Comparison of ENCODE assay signal across 12 mouse cellular contexts in genomic region chr3:68246154-68246553, GRCm38 (mm10).
DNase-seq lines count a peak whose midpoint lies in the region; ATAC-seq and TF ChIP-seq lines count a peak whose summit lies in the region.
"Had no signal": no experiment of that assay in that cellular context is flagged by ENCODE, and none has a peak within 500 bp of the region (broad histone marks: within the 10 kb centered on the region; RNA-seq: fewer than 3 reads in every experiment).

No protein-coding gene starts in this region.

- 42% methylated on average over 4 of the region's 4 CpGs for WGBS in forebrain, embryonic 15.5 days
- WGBS in forebrain, embryonic 12.5 days: 75% methylated on average over 4 of the region's 4 CpGs
- 82% methylated on average over 4 of the region's 4 CpGs for WGBS in midbrain, postnatal 0 days
- 84% methylated on average over 4 of the region's 4 CpGs for WGBS in midbrain, embryonic 13.5 days
- WGBS in forebrain, embryonic 16.5 days: 43% methylated on average over 4 of the region's 4 CpGs
- 52% methylated on average over 4 of the region's 4 CpGs for WGBS in neural tube, embryonic 14.5 days

- no peaks in the 10 kb centered on the region for H3K27me3 ChIP-seq in forebrain, embryonic 15.5 days
- H3K27me3 ChIP-seq in forebrain, embryonic 12.5 days: no peaks in the 10 kb centered on the region
- no peaks in the 10 kb centered on the region for H3K27me3 ChIP-seq in midbrain, postnatal 0 days (ENCODE audit: insufficient read depth, low read length)
- H3K27me3 ChIP-seq in midbrain, embryonic 13.5 days: no peaks in the 10 kb centered on the region
- no peaks in the 10 kb centered on the region for H3K27me3 ChIP-seq in forebrain, embryonic 16.5 days (replicated peaks; ENCODE audit: control insufficient read depth, insufficient read depth, low read length)
- H3K27me3 ChIP-seq in neural tube, embryonic 14.5 days (ENCODE audit: control insufficient read depth, insufficient read depth, low read length): no peaks in the 10 kb centered on the region

- peaks cover 2% of the 10 kb centered on the region; the same call in 1 of the 2 replicates for H3K4me1 ChIP-seq in forebrain, embryonic 15.5 days
- H3K4me1 ChIP-seq in forebrain, embryonic 12.5 days: 0 out of 2 replicates have a peak, but pooled peaks cover 2% of the 10 kb centered on the region
- no peaks in the 10 kb centered on the region for H3K4me1 ChIP-seq in midbrain, postnatal 0 days (ENCODE audit: insufficient read depth, low read length)
- no peaks in the 10 kb centered on the region for H3K4me1 ChIP-seq in midbrain, embryonic 13.5 days (replicated peaks)
- peaks cover 5% of the 10 kb centered on the region for H3K4me1 ChIP-seq in forebrain, embryonic 16.5 days (replicated peaks; ENCODE audit: control insufficient read depth, insufficient read depth, low read length)
- H3K4me1 ChIP-seq in neural tube, embryonic 14.5 days (ENCODE audit: control insufficient read depth, insufficient read depth, low read length): 0 out of 2 replicates have a peak, but pooled peaks cover 3% of the 10 kb centered on the region

- peak; percentile 18 for DNase-seq in midbrain, postnatal 0 days (ENCODE audit: low spot score)
- DNase-seq in heart, adult 11 months: no peak
- DNase-seq in layer of hippocampus, postnatal 14 days (ENCODE audit: low spot score in 2 of 2): no peak
- DNase-seq: heart, postnatal 36 days; kidney, adult 18-20 months; thymus, postnatal 4 days had no signal

- TF ChIP-seq CTCF in midbrain, postnatal 0 days (IDR thresholded peaks at IDR 0.05): no peak

- no peaks in the 10 kb centered on the region for H3K9me3 ChIP-seq in forebrain, embryonic 15.5 days
- H3K9me3 ChIP-seq in forebrain, embryonic 12.5 days: no peaks in the 10 kb centered on the region
- no peaks in the 10 kb centered on the region for H3K9me3 ChIP-seq in midbrain, postnatal 0 days (ENCODE audit: low read length)
- no peaks in the 10 kb centered on the region for H3K9me3 ChIP-seq in midbrain, embryonic 13.5 days
- H3K9me3 ChIP-seq in forebrain, embryonic 16.5 days (ENCODE audit: control insufficient read depth, low read length): no peaks in the 10 kb centered on the region
- no peaks in the 10 kb centered on the region for H3K9me3 ChIP-seq in neural tube, embryonic 14.5 days (ENCODE audit: control insufficient read depth, low read length)

- H3K36me3 ChIP-seq in forebrain, embryonic 15.5 days: no peaks in the 10 kb centered on the region
- no peaks in the 10 kb centered on the region for H3K36me3 ChIP-seq in forebrain, embryonic 12.5 days (replicated peaks)
- H3K36me3 ChIP-seq in midbrain, postnatal 0 days (ENCODE audit: insufficient read depth, low read length): no peaks in the 10 kb centered on the region
- no peaks in the 10 kb centered on the region for H3K36me3 ChIP-seq in midbrain, embryonic 13.5 days
- no peaks in the 10 kb centered on the region for H3K36me3 ChIP-seq in forebrain, embryonic 16.5 days (ENCODE audit: control insufficient read depth, insufficient read depth)
- H3K36me3 ChIP-seq in neural tube, embryonic 14.5 days (ENCODE audit: control insufficient read depth, insufficient read depth, low read length): no peaks in the 10 kb centered on the region

- no peak overlapping the region for H3K27ac ChIP-seq in forebrain, embryonic 15.5 days (replicated peaks)
- no peak overlapping the region for H3K27ac ChIP-seq in forebrain, embryonic 12.5 days
- H3K27ac ChIP-seq in midbrain, postnatal 0 days (ENCODE audit: low read depth, low read length): no peak overlapping the region
- H3K27ac ChIP-seq in midbrain, embryonic 13.5 days: no peak overlapping the region
- no peak overlapping the region for H3K27ac ChIP-seq in forebrain, embryonic 16.5 days (ENCODE audit: low read length)
- no peak overlapping the region for H3K27ac ChIP-seq in neural tube, embryonic 14.5 days (ENCODE audit: low read depth, low read length)
- H3K27ac ChIP-seq: liver, embryonic 14.5 days had no signal

- no peak overlapping the region for H3K4me3 ChIP-seq in forebrain, embryonic 15.5 days
- no peak overlapping the region for H3K4me3 ChIP-seq in forebrain, embryonic 12.5 days (replicated peaks)
- no peak overlapping the region for H3K4me3 ChIP-seq in midbrain, postnatal 0 days (ENCODE audit: low read depth, low read length)
- no peak overlapping the region for H3K4me3 ChIP-seq in midbrain, embryonic 13.5 days (replicated peaks)
- no peak overlapping the region for H3K4me3 ChIP-seq in forebrain, embryonic 16.5 days (replicated peaks; ENCODE audit: low read length)
- H3K4me3 ChIP-seq in neural tube, embryonic 14.5 days (ENCODE audit: low read depth, low read length): no peak overlapping the region

- no peak overlapping the region for H3K4me2 ChIP-seq in forebrain, embryonic 15.5 days (replicated peaks)
- H3K4me2 ChIP-seq in forebrain, embryonic 12.5 days: no peak overlapping the region
- H3K4me2 ChIP-seq in midbrain, postnatal 0 days (ENCODE audit: low read depth, low read length, poor library complexity, severe bottlenecking): no peak overlapping the region
- no peak overlapping the region for H3K4me2 ChIP-seq in midbrain, embryonic 13.5 days (replicated peaks)
- no peak overlapping the region for H3K4me2 ChIP-seq in forebrain, embryonic 16.5 days (ENCODE audit: low read length)
- no peak overlapping the region for H3K4me2 ChIP-seq in neural tube, embryonic 14.5 days (ENCODE audit: low read depth, low read length)

- ATAC-seq in forebrain, embryonic 15.5 days (replicated peaks): peak; percentile 59; the same call in 1 of the 2 replicates
- no peak for ATAC-seq in forebrain, embryonic 12.5 days (ENCODE audit: low FRiP score)
- ATAC-seq in midbrain, postnatal 0 days (ENCODE audit: low FRiP score): no peak
- ATAC-seq in midbrain, embryonic 13.5 days: no peak
- ATAC-seq in forebrain, embryonic 16.5 days: peak; percentile 53
- ATAC-seq in neural tube, embryonic 14.5 days (ENCODE audit: low read depth): peak; percentile 31; the same call in 1 of the 2 replicates

- H3K9ac ChIP-seq in forebrain, embryonic 15.5 days (replicated peaks): no peak overlapping the region
- no peak overlapping the region for H3K9ac ChIP-seq in forebrain, embryonic 12.5 days
- H3K9ac ChIP-seq in midbrain, postnatal 0 days (replicated peaks; ENCODE audit: low read length, poor library complexity, severe bottlenecking): no peak overlapping the region
- H3K9ac ChIP-seq in midbrain, embryonic 13.5 days (replicated peaks): no peak overlapping the region
- no peak overlapping the region for H3K9ac ChIP-seq in forebrain, embryonic 16.5 days (replicated peaks; ENCODE audit: low read depth, low read length)
- H3K9ac ChIP-seq in neural tube, embryonic 14.5 days (replicated peaks; ENCODE audit: low read depth, low read length): no peak overlapping the region
- H3K9ac ChIP-seq: liver, embryonic 14.5 days had no signal

Comparison
In these comparisons a context has a peak if more than half of its experiments do, and no peak if none do; other contexts are left out.
1. ATAC-seq: peak in forebrain, embryonic 15.5 days (single experiment), forebrain, embryonic 16.5 days (single experiment) and neural tube, embryonic 14.5 days (single experiment); none in forebrain, embryonic 12.5 days (single experiment), midbrain, postnatal 0 days (single experiment) and midbrain, embryonic 13.5 days (single experiment).